Mouse (Mus musculus): ENCODE measurements around the gene Ranbp10.

DNA sequence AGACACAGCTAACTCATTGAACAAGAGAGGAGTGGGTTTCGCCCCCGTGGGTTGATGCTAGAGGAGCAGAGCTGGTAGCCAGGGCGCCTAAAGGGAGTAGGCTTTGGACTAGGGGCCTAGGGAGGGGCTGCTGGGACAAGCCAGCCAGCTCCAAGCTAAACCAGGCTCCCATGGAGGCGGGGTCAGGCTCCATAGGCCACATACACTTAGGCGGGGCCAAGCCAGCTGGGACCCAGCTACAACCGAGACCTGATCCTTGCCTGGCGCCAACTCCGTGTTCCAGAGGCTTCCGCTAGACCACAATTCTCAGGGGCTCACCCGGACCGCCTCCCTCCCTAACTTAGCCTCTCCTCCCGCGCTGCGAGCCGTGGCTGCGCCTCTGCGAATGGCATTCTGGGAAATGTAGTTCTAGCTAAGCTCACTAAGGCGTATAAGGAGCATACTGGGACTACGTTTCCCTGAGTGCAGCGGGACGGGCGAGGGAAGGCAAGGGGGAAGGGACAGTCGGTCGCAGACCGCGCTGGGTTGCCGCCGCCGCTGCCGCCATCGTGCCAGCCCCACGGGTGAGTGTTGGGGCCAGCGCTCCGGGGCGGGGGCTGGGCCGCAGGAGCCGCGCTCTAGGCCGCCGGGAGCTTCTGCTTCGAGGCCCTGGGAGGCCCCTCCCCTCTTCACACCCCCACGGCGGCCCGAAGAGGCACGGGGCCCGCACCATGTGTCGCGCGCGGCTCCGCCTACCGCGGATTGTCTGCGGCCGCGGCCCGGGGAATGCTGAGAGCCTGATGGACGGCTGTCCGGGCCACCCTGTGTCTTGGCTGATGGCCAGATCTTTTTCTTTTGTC is 33.2 kb upstream of the Ranbp10 start, which contains the start of gene Nutf2:
- TF ChIP-seq GATA1 (IDR thresholded peaks at IDR 0.05; ENCODE audit: borderline replicate concordance, low read length) (no peak), FLI1 (IDR thresholded peaks at IDR 0.05; ENCODE audit: low read length) (no peak; the same call in 1 of the 2 replicates)
